Comparison of ENCODE assay signal across 9 mouse cellular contexts in genomic region chr5:33442927-33443710, GRCm38 (mm10). TPM values are rescaled to one million over a fixed set of nuclear protein-coding genes. Genes with fewer than 3 reads are reported as not detected.
DNase-seq lines count a peak whose midpoint lies in the region; ATAC-seq and TF ChIP-seq lines count a peak whose summit lies in the region.
"Had no signal": no experiment of that assay in that cellular context is flagged by ENCODE, and none has a peak within 500 bp of the region (broad histone marks: within the 10 kb centered on the region; RNA-seq: fewer than 3 reads in every experiment).

No protein-coding gene starts in this region.

- peak in 1 of 2 experiments; percentile 65 for DNase-seq in layer of hippocampus, adult 2 months (ENCODE audit: low spot score in 2 of 2)
- DNase-seq in layer of hippocampus, adult 9-11 months: no peak
- DNase-seq in c-Kit-positive CD71-positive TER-119-negative erythroid progenitor cells, embryonic 14.5 days (ENCODE audit: low read depth): peak; percentile 64
- DNase-seq in forebrain, embryonic 11.5 days (ENCODE audit: low spot score): peak; percentile 91
- DNase-seq in limb, embryonic 14.5 days (ENCODE audit: low spot score): peak; percentile 7

- H3K4me2 ChIP-seq in forebrain, embryonic 11.5 days (ENCODE audit: low read depth, low read length, severe bottlenecking): peak overlapping the region; percentile 47
- peak overlapping the region; percentile 62 for H3K4me2 ChIP-seq in hindbrain, embryonic 12.5 days (replicated peaks)
- peak overlapping the region; percentile 51 for H3K4me2 ChIP-seq in limb, embryonic 14.5 days (replicated peaks; ENCODE audit: low read depth, low read length, severe bottlenecking)
- peak overlapping the region; percentile 79 for H3K4me2 ChIP-seq in midbrain, embryonic 13.5 days (replicated peaks)
- H3K4me2 ChIP-seq in stomach, embryonic 15.5 days: peak overlapping the region; percentile 54

- H3K4me3 ChIP-seq in layer of hippocampus, adult 2 months: peak overlapping the region; percentile 51
- peak overlapping the region; percentile 17 for H3K4me3 ChIP-seq in forebrain, embryonic 11.5 days (ENCODE audit: low read depth, low read length)
- peak overlapping the region; percentile 30 for H3K4me3 ChIP-seq in hindbrain, embryonic 12.5 days
- peak overlapping the region; percentile 29 for H3K4me3 ChIP-seq in limb, embryonic 14.5 days (replicated peaks; ENCODE audit: low read length)
- H3K4me3 ChIP-seq in midbrain, embryonic 13.5 days (replicated peaks): peak overlapping the region; percentile 42
- H3K4me3 ChIP-seq in stomach, embryonic 15.5 days (replicated peaks): peak overlapping the region; percentile 23

- TF ChIP-seq CTCF in layer of hippocampus, adult 2 months (conservative IDR thresholded peaks at IDR 0.05): peak; percentile 95

- peaks cover 6% of the 10 kb centered on the region; the same call in 1 of the 2 replicates for H3K4me1 ChIP-seq in forebrain, embryonic 11.5 days (replicated peaks; ENCODE audit: control insufficient read depth, insufficient read depth, low read length)
- peaks cover 6% of the 10 kb centered on the region for H3K4me1 ChIP-seq in hindbrain, embryonic 12.5 days
- H3K4me1 ChIP-seq in limb, embryonic 14.5 days (ENCODE audit: control insufficient read depth, insufficient read depth, low read length): peaks cover 6% of the 10 kb centered on the region; the same call in 1 of the 2 replicates
- peaks cover 13% of the 10 kb centered on the region for H3K4me1 ChIP-seq in midbrain, embryonic 13.5 days (replicated peaks)
- peaks cover 7% of the 10 kb centered on the region; the same call in 1 of the 2 replicates for H3K4me1 ChIP-seq in stomach, embryonic 15.5 days

- H3K9me3 ChIP-seq in forebrain, embryonic 11.5 days (ENCODE audit: control insufficient read depth, low read length): no peaks in the 10 kb centered on the region
- H3K9me3 ChIP-seq in hindbrain, embryonic 12.5 days (replicated peaks): no peaks in the 10 kb centered on the region
- no peaks in the 10 kb centered on the region for H3K9me3 ChIP-seq in limb, embryonic 14.5 days (ENCODE audit: control insufficient read depth, low read length)
- H3K9me3 ChIP-seq in midbrain, embryonic 13.5 days: no peaks in the 10 kb centered on the region
- H3K9me3 ChIP-seq in stomach, embryonic 15.5 days: no peaks in the 10 kb centered on the region

- H3K27me3 ChIP-seq in forebrain, embryonic 11.5 days (ENCODE audit: control insufficient read depth, insufficient read depth, low read length): peaks cover 40% of the 10 kb centered on the region
- H3K27me3 ChIP-seq in hindbrain, embryonic 12.5 days: peaks cover 82% of the 10 kb centered on the region
- H3K27me3 ChIP-seq in limb, embryonic 14.5 days (ENCODE audit: control insufficient read depth, insufficient read depth, low read length): peaks cover 41% of the 10 kb centered on the region
- peaks cover 78% of the 10 kb centered on the region for H3K27me3 ChIP-seq in midbrain, embryonic 13.5 days
- H3K27me3 ChIP-seq in stomach, embryonic 15.5 days (replicated peaks): peaks cover 49% of the 10 kb centered on the region

- TF ChIP-seq POLR2A in limb, embryonic 14.5 days (IDR thresholded peaks at IDR 0.05; ENCODE audit: borderline replicate concordance, extremely low read depth, insufficient read depth, insufficient read length): no peak

- 6% methylated on average over 56 of the region's 56 CpGs for WGBS in forebrain, embryonic 11.5 days
- WGBS in hindbrain, embryonic 12.5 days: 5% methylated on average over 56 of the region's 56 CpGs
- WGBS in limb, embryonic 14.5 days: 7% methylated on average over 43 of the region's 56 CpGs
- 4% methylated on average over 55 of the region's 56 CpGs for WGBS in midbrain, embryonic 13.5 days
- 5% methylated on average over 56 of the region's 56 CpGs for WGBS in stomach, embryonic 15.5 days

- H3K36me3 ChIP-seq in forebrain, embryonic 11.5 days (ENCODE audit: control insufficient read depth, insufficient read depth, low read length): no peaks in the 10 kb centered on the region
- no peaks in the 10 kb centered on the region for H3K36me3 ChIP-seq in hindbrain, embryonic 12.5 days
- no peaks in the 10 kb centered on the region for H3K36me3 ChIP-seq in limb, embryonic 14.5 days (ENCODE audit: control insufficient read depth, insufficient read depth, low read length)
- H3K36me3 ChIP-seq in midbrain, embryonic 13.5 days: no peaks in the 10 kb centered on the region
- no peaks in the 10 kb centered on the region for H3K36me3 ChIP-seq in stomach, embryonic 15.5 days

- ATAC-seq in forebrain, embryonic 11.5 days (replicated peaks; ENCODE audit: low FRiP score): no peak
- peak; percentile 61 for ATAC-seq in hindbrain, embryonic 12.5 days (ENCODE audit: low FRiP score)
- no peak for ATAC-seq in limb, embryonic 14.5 days (ENCODE audit: low FRiP score, low read depth)
- peak; percentile 65 for ATAC-seq in midbrain, embryonic 13.5 days
- ATAC-seq in stomach, embryonic 15.5 days (ENCODE audit: insufficient read depth, low FRiP score, low read depth): no peak

- H3K27ac ChIP-seq in layer of hippocampus, adult 2 months: no peak overlapping the region
- no peak overlapping the region for H3K27ac ChIP-seq in forebrain, embryonic 11.5 days (ENCODE audit: low read depth, low read length)
- H3K27ac ChIP-seq in hindbrain, embryonic 12.5 days: peak overlapping the region; percentile 18; the same call in 1 of the 2 replicates
- no peak overlapping the region for H3K27ac ChIP-seq in limb, embryonic 14.5 days (replicated peaks; ENCODE audit: low read depth, low read length)
- H3K27ac ChIP-seq in midbrain, embryonic 13.5 days: no peak overlapping the region
- no peak overlapping the region for H3K27ac ChIP-seq in stomach, embryonic 15.5 days

- no peak overlapping the region for H3K9ac ChIP-seq in forebrain, embryonic 11.5 days (ENCODE audit: low read length)
- H3K9ac ChIP-seq in hindbrain, embryonic 12.5 days: peak overlapping the region; percentile 49; the same call in 1 of the 2 replicates
- H3K9ac ChIP-seq in limb, embryonic 14.5 days (ENCODE audit: low read depth, low read length, severe bottlenecking): no peak overlapping the region
- peak overlapping the region; percentile 64 for H3K9ac ChIP-seq in midbrain, embryonic 13.5 days (replicated peaks)
- H3K9ac ChIP-seq in stomach, embryonic 15.5 days: no peak overlapping the region

RNA-seq across cellular contexts. Expression of gene Nkx1-1, which starts 9.3 kb away (rescaled TPM):
- total RNA-seq in layer of hippocampus, adult 2 months (2021): not detected
- not detected in 2 replicates for polyA plus RNA-seq in forebrain, embryonic 11.5 days (2014; fragmentation: Nextera tagmentation; extraction: Ambion mirVana)
- 2.8 and 3.2 TPM in 2 replicates for polyA plus RNA-seq in hindbrain, embryonic 12.5 days (2016; fragmentation: Nextera tagmentation; extraction: Ambion mirVana)
- not detected in 2 replicates for polyA plus RNA-seq in limb, embryonic 14.5 days (2012; rRNA removed)
- not detected in 2 replicates for polyA plus RNA-seq in limb, embryonic 14.5 days (2014; fragmentation: Nextera tagmentation; extraction: Ambion mirVana)
- not detected in 2 replicates for polyA plus RNA-seq in midbrain, embryonic 13.5 days (2015; fragmentation: Nextera tagmentation; extraction: Ambion mirVana)
- not detected in 2 replicates for polyA plus RNA-seq in stomach, embryonic 15.5 days (2015; fragmentation: Nextera tagmentation; extraction: Ambion mirVana)
- total RNA-seq: left cerebral cortex, postnatal 36 days had no signal

Comparison
In these comparisons a context has a peak if more than half of its experiments do, and no peak if none do; other contexts are left out.
1. ATAC-seq: peak in hindbrain, embryonic 12.5 days (single experiment) and midbrain, embryonic 13.5 days (single experiment); none in forebrain, embryonic 11.5 days (single experiment), limb, embryonic 14.5 days (single experiment) and stomach, embryonic 15.5 days (single experiment).
2. H3K9ac ChIP-seq: peak in hindbrain, embryonic 12.5 days (single experiment) and midbrain, embryonic 13.5 days (single experiment); none in forebrain, embryonic 11.5 days (single experiment), limb, embryonic 14.5 days (single experiment) and stomach, embryonic 15.5 days (single experiment).
3. Peak in every context shown above with its lines, with median percentiles within 50 percentile points of each other: H3K4me3 ChIP-seq and H3K4me2 ChIP-seq.